Mouse (Mus musculus): ENCODE data around the gene Oas2. TPM values are rescaled to one million over a fixed set of nuclear protein-coding genes. Genes with fewer than 3 reads are reported as not detected.

The Oas2 gene
- polyA plus RNA-seq, 1 experiment, result not detected

- no peaks in the 10 kb centered on the region for H3K36me3 ChIP-seq (ENCODE audit: control insufficient read depth, insufficient read depth)
- H3K79me2 ChIP-seq (ENCODE audit: control insufficient read depth, insufficient read depth), result no peaks in the 10 kb centered on the region
- H3K79me3 ChIP-seq (ENCODE audit: low read depth), result no peaks in the 10 kb centered on the region
- peaks cover 66% of the 10 kb centered on the region for H3K27me3 ChIP-seq (ENCODE audit: control insufficient read depth, insufficient read depth, insufficient read length)
- no peak for TF ChIP-seq MYOD1 (IDR thresholded peaks at IDR 0.05; ENCODE audit: control insufficient read depth, insufficient read length, low read depth)
- no peak for TF ChIP-seq CTCF (IDR thresholded peaks at IDR 0.05; ENCODE audit: control insufficient read depth, insufficient read depth, insufficient read length)
- no peak for TF ChIP-seq FOSL1 (IDR thresholded peaks at IDR 0.05; ENCODE audit: insufficient read depth, low read length, poor library complexity, severe bottlenecking)
- TF ChIP-seq MYOG (IDR thresholded peaks at IDR 0.05; ENCODE audit: control insufficient read depth, extremely low read depth, insufficient read length), result no peak
- no peak for TF ChIP-seq USF1 (IDR thresholded peaks at IDR 0.05; ENCODE audit: low read depth)
- TF ChIP-seq MAX (IDR thresholded peaks at IDR 0.05), result no peak
- no peak for TF ChIP-seq CEBPB (IDR thresholded peaks at IDR 0.05; ENCODE audit: low read depth)
- H3ac ChIP-seq (ENCODE audit: control insufficient read depth, insufficient read length, low read depth), result no peak overlapping the region
- no peak overlapping the region for H3K4me3 ChIP-seq (ENCODE audit: insufficient read depth, poor library complexity, severe bottlenecking)
These were observed 61.8 kb downstream of the Oas2 start for GRCm38 (mm10) chr5:120687897-120688296.

GRCm38 (mm10) chr5:120687484-120687851 is 62.2 kb downstream of the Oas2 start:
- no peak overlapping the region for H3ac ChIP-seq (ENCODE audit: control insufficient read depth, insufficient read length, low read depth)
- no peaks in the 10 kb centered on the region for H3K79me2 ChIP-seq (ENCODE audit: control insufficient read depth, insufficient read depth)
- H3K79me3 ChIP-seq (ENCODE audit: low read depth), result no peaks in the 10 kb centered on the region
- H3K36me3 ChIP-seq (ENCODE audit: control insufficient read depth, insufficient read depth), result no peaks in the 10 kb centered on the region
- H3K4me3 ChIP-seq (ENCODE audit: insufficient read depth, poor library complexity, severe bottlenecking), result no peak overlapping the region
- TF ChIP-seq CEBPB (IDR thresholded peaks at IDR 0.05; ENCODE audit: low read depth), result no peak
- TF ChIP-seq MAX (IDR thresholded peaks at IDR 0.05), result no peak
- no peak for TF ChIP-seq FOSL1 (IDR thresholded peaks at IDR 0.05; ENCODE audit: insufficient read depth, low read length, poor library complexity, severe bottlenecking)
- no peak for TF ChIP-seq MYOD1 (IDR thresholded peaks at IDR 0.05; ENCODE audit: control insufficient read depth, insufficient read length, low read depth)
- TF ChIP-seq CTCF (IDR thresholded peaks at IDR 0.05; ENCODE audit: control insufficient read depth, insufficient read depth, insufficient read length), result no peak
- TF ChIP-seq MYOG (IDR thresholded peaks at IDR 0.05; ENCODE audit: control insufficient read depth, extremely low read depth, insufficient read length), result no peak
- TF ChIP-seq USF1 (IDR thresholded peaks at IDR 0.05; ENCODE audit: low read depth), result no peak
- peaks cover 64% of the 10 kb centered on the region for H3K27me3 ChIP-seq (ENCODE audit: control insufficient read depth, insufficient read depth, insufficient read length)

- Histone ChIP-seq H3K4me3 (ENCODE audit: insufficient read depth, poor library complexity, severe bottlenecking) (no peak overlapping the region), H3K79me3 (ENCODE audit: low read depth) (no peaks in the 10 kb centered on the region), H3K36me3 (ENCODE audit: control insufficient read depth, insufficient read depth) (no peaks in the 10 kb centered on the region), H3K27me3 (ENCODE audit: control insufficient read depth, insufficient read depth, insufficient read length) (peaks cover 64% of the 10 kb centered on the region), H3ac (ENCODE audit: control insufficient read depth, insufficient read length, low read depth) (no peak overlapping the region), H3K79me2 (ENCODE audit: control insufficient read depth, insufficient read depth) (no peaks in the 10 kb centered on the region)
- TF ChIP-seq MAX (IDR thresholded peaks at IDR 0.05), result no peak
These were observed 62.7 kb downstream of the Oas2 start for GRCm38 (mm10) chr5:120686749-120687483.

DNA sequence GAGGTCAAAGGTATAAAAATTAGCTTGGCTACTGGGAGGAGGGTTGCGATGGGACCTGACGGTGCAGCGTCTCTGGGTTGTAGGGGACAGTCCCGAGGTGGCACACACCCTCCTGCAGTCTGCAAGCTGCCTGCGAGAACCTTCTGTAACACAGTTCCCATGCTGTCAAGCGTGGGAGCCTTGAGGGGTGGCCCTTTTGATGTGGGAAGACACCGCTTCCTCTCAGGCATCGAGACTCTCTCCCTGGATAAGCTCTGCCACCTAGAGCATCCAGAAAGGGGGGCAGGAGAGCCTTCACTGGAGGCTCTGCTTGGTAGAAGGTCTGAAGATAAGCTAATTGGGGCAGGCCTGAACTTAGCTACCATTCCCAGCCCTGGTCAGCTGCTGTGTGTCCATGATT is 64.0 kb downstream of the Oas2 start:
- Histone ChIP-seq H3K27me3 (ENCODE audit: control insufficient read depth, insufficient read depth, insufficient read length) (peaks cover 56% of the 10 kb centered on the region), H3K36me3 (ENCODE audit: control insufficient read depth, insufficient read depth) (no peaks in the 10 kb centered on the region), H3K79me3 (ENCODE audit: low read depth) (no peaks in the 10 kb centered on the region), H3K4me3 (ENCODE audit: insufficient read depth, poor library complexity, severe bottlenecking) (no peak overlapping the region), H3ac (ENCODE audit: control insufficient read depth, insufficient read length, low read depth) (no peak overlapping the region), H3K79me2 (ENCODE audit: control insufficient read depth, insufficient read depth) (no peaks in the 10 kb centered on the region)
- TF ChIP-seq CEBPB (IDR thresholded peaks at IDR 0.05; ENCODE audit: low read depth) (no peak), USF1 (IDR thresholded peaks at IDR 0.05; ENCODE audit: low read depth) (no peak)

DNA sequence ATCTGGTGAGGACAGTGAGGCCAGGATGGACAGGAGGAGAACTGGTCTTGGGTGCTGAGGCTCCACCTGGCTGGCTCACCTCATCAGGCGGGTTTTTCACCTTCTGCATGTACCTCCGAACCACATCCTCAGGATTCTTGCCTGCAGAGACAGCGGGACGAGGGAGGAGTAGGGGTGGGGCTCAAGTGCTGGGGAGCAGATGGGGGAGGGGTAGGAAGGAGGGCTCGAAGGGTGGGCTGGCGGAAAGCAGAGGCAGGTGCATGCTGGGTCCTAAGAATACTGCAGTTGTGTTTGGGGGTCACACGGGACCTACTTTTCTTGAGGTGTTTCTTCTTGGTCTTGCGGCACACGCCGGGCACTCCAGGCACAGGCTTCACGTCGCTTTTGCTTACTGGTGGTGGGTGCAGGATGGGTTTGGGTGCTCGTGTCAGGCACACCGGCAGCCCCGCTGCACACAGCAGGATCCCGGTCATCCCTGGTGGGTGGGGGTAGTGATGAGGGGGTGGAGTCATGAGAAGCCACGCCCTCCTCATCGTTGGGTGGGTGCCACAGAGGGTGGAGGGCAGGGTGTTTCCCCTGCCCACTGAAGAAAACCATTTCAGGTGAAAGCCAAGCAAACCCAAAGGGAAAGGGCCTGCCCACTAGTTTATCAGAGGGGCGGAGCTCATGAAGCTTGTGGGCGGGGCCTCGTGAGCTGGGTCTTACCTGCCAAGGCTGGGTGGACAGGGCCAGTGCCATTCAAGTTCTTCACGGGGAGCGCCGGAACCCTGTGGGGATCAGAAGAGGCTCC is 66.5 kb downstream of the Oas2 start:
- no peak overlapping the region for H3ac ChIP-seq (ENCODE audit: control insufficient read depth, insufficient read length, low read depth)
- no peaks in the 10 kb centered on the region for H3K79me3 ChIP-seq (ENCODE audit: low read depth)
- no peaks in the 10 kb centered on the region for H3K79me2 ChIP-seq (ENCODE audit: control insufficient read depth, insufficient read depth)
- TF ChIP-seq CTCF (IDR thresholded peaks at IDR 0.05; ENCODE audit: control insufficient read depth, insufficient read depth, insufficient read length) (no peak), MYOG (IDR thresholded peaks at IDR 0.05; ENCODE audit: control insufficient read depth, extremely low read depth, insufficient read length) (no peak), CEBPB (IDR thresholded peaks at IDR 0.05; ENCODE audit: low read depth) (no peak), FOSL1 (IDR thresholded peaks at IDR 0.05; ENCODE audit: insufficient read depth, low read length, poor library complexity, severe bottlenecking) (no peak), MYOD1 (IDR thresholded peaks at IDR 0.05; ENCODE audit: control insufficient read depth, insufficient read length, low read depth) (no peak), MAX (IDR thresholded peaks at IDR 0.05) (no peak), USF1 (IDR thresholded peaks at IDR 0.05; ENCODE audit: low read depth) (no peak)
- H3K4me3 ChIP-seq (ENCODE audit: insufficient read depth, poor library complexity, severe bottlenecking), result no peak overlapping the region
- H3K36me3 ChIP-seq (ENCODE audit: control insufficient read depth, insufficient read depth), result no peaks in the 10 kb centered on the region
- peaks cover 55% of the 10 kb centered on the region for H3K27me3 ChIP-seq (ENCODE audit: control insufficient read depth, insufficient read depth, insufficient read length)

DNA sequence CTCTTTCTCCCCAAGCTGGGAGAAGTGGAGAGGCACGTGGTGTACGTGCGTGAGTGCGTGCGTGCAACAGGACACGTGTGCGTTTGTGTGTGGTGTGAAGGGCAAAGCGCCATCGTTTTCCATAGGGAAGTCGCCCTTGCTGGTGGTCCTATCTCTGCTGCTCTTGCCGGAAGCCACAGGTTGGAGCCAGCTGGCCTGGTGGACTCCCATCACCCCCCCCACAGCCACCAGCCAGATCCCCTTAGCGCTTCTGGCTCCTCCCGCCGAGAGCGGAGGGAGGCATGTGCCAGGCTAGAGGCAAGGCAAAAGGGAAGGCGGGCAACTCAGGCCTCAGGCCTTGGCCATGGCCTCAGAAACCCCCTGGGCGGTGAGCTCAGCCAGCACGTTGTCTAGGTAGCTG is 68.7 kb downstream of the Oas2 start:
- Histone ChIP-seq H3K79me3 (ENCODE audit: low read depth) (no peaks in the 10 kb centered on the region), H3K27me3 (ENCODE audit: control insufficient read depth, insufficient read depth, insufficient read length) (peaks cover 40% of the 10 kb centered on the region), H3ac (ENCODE audit: control insufficient read depth, insufficient read length, low read depth) (no peak overlapping the region), H3K36me3 (ENCODE audit: control insufficient read depth, insufficient read depth) (no peaks in the 10 kb centered on the region), H3K79me2 (ENCODE audit: control insufficient read depth, insufficient read depth) (no peaks in the 10 kb centered on the region), H3K4me3 (ENCODE audit: insufficient read depth, poor library complexity, severe bottlenecking) (no peak overlapping the region)
- no peak for TF ChIP-seq CEBPB (IDR thresholded peaks at IDR 0.05; ENCODE audit: low read depth)
- TF ChIP-seq USF1 (IDR thresholded peaks at IDR 0.05; ENCODE audit: low read depth), result no peak
- TF ChIP-seq MAX (IDR thresholded peaks at IDR 0.05), result no peak
- no peak for TF ChIP-seq FOSL1 (IDR thresholded peaks at IDR 0.05; ENCODE audit: insufficient read depth, low read length, poor library complexity, severe bottlenecking)
- TF ChIP-seq CTCF (IDR thresholded peaks at IDR 0.05; ENCODE audit: control insufficient read depth, insufficient read depth, insufficient read length), result no peak
- no peak for TF ChIP-seq MYOG (IDR thresholded peaks at IDR 0.05; ENCODE audit: control insufficient read depth, extremely low read depth, insufficient read length)
- no peak for TF ChIP-seq MYOD1 (IDR thresholded peaks at IDR 0.05; ENCODE audit: control insufficient read depth, insufficient read length, low read depth)

Data from C2C12 (cell line).